Mouse (Mus musculus) intestine, postnatal 0 days (tissue): ENCODE results near the gene Tcf19. TPM values are rescaled to one million over a fixed set of nuclear protein-coding genes. Genes with fewer than 3 reads are reported as not detected.

Source experiments
- ATAC-seq: fragments of 200-750 bp; cut with Nextera tagmentation; 2 replicates; pipeline ENCODE4 v1.8.0; 2017; ENCODE audit warnings: mild to moderate bottlenecking, moderate TSS enrichment, moderate library complexity
- H3K27ac ChIP-seq: fragments of 300-500 bp; sonication (generic); 2 replicates; pipeline ENCODE4 v1.5.1; 2014; ENCODE audit warnings: mild to moderate bottlenecking, low read depth, low read length, moderate library complexity
- H3K27me3 ChIP-seq: fragments of 300-500 bp; sonication (generic); replicated peaks from 2 replicates; pipeline ENCODE4 v1.6.1; 2014; ENCODE audit warnings: low read length, mixed read lengths; ENCODE audit not compliant: control insufficient read depth, insufficient read depth
- H3K36me3 ChIP-seq: fragments of 300-500 bp; sonication (generic); 2 replicates; pipeline ENCODE4 v1.6.1; 2014; ENCODE audit warnings: mild to moderate bottlenecking, moderate library complexity; ENCODE audit not compliant: control insufficient read depth, insufficient read depth
- H3K4me1 ChIP-seq: fragments of 300-500 bp; sonication (generic); replicated peaks from 2 replicates; pipeline ENCODE4 v1.6.1; 2014; ENCODE audit warnings: antibody characterized with exemption, low read length, mixed read lengths; ENCODE audit not compliant: control insufficient read depth, insufficient read depth
- H3K4me2 ChIP-seq: fragments of 300-500 bp; sonication (generic); replicated peaks from 2 replicates; pipeline ENCODE4 v1.6.1; 2014; ENCODE audit warnings: low read depth, mild to moderate bottlenecking, moderate library complexity
- H3K4me3 ChIP-seq: fragments of 300-500 bp; sonication (generic); 2 replicates; pipeline ENCODE4 v1.5.1; 2014; ENCODE audit warnings: low read depth, low read length
- H3K9ac ChIP-seq: fragments of 300-500 bp; sonication (generic); 2 replicates; pipeline ENCODE4 v1.6.1; 2014; ENCODE audit warnings: mild to moderate bottlenecking, low read depth, low read length
- H3K9me3 ChIP-seq: fragments of 300-500 bp; sonication (generic); 2 replicates; pipeline ENCODE4 v1.6.1; 2016; ENCODE audit warnings: mixed run types; ENCODE audit not compliant: control insufficient read depth
- CTCF ChIP-seq: sonication (generic); IDR thresholded peaks from 2 replicates; pipeline ENCODE4 v1.5.1; 2016; ENCODE audit warnings: low read depth, mild to moderate bottlenecking, control low read depth, antibody characterized with exemption, moderate library complexity
- WGBS: fragments of 180-500 bp; shearing (Covaris S2); extraction: QIAGEN DNeasy Blood & Tissue Kit; methylation state at CpG from one replicate; pipeline ENCODE4 v1.1.7; 2014; 5-methylcytosine and 5-hydroxymethylcytosine counted together
- polyA plus RNA-seq: library from polyadenylated mRNA; unstranded; fragments of >200 nt; fragmentation: Nextera tagmentation; extraction: Ambion mirVana; gene quantifications from 2 replicates; pipeline ENCODE4 v1.2.1, GENCODE M21; 2015

The Tcf19 gene
- polyA plus RNA-seq, 1 experiment from 2014 or later: 24.2 TPM

DNA sequence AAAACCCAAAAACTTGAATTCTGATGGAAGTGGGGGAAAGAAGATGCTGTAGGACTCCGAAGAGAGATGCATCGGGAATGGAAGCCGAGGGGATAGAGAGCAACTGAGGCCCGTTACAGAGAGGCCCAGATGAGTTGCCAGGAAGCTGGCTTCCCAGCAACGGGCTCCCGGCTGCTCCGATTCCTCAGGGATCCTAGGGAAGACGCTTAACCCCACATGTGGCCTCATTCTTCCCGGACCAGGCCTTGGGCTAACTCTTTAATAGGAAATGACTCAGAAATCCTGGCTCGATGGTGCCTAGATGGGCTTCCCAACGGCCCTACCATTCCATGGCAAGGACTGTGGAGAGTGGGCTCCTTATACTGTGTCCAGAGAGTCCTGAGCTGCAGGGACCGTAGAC, 902 bp upstream of the Tcf19 start:
- WGBS: 4% methylated on average over 12 of the region's 12 CpGs
- H3K27ac ChIP-seq: no peak overlapping the region
- no peaks in the 10 kb centered on the region for H3K27me3 ChIP-seq
- 0 out of 2 replicates have a peak, but pooled peaks cover 11% of the 10 kb centered on the region for H3K36me3 ChIP-seq
- H3K9me3 ChIP-seq: no peaks in the 10 kb centered on the region
- TF ChIP-seq CTCF: no peak
- peak overlapping the region; percentile 65 for H3K4me3 ChIP-seq
- no peaks in the 10 kb centered on the region; the same call in none of the 2 replicates for H3K4me1 ChIP-seq
- peak overlapping the region; percentile 89 for H3K4me2 ChIP-seq
- ATAC-seq: no peak
- H3K9ac ChIP-seq: peak overlapping the region; percentile 51; the same call in 1 of the 2 replicates

DNA sequence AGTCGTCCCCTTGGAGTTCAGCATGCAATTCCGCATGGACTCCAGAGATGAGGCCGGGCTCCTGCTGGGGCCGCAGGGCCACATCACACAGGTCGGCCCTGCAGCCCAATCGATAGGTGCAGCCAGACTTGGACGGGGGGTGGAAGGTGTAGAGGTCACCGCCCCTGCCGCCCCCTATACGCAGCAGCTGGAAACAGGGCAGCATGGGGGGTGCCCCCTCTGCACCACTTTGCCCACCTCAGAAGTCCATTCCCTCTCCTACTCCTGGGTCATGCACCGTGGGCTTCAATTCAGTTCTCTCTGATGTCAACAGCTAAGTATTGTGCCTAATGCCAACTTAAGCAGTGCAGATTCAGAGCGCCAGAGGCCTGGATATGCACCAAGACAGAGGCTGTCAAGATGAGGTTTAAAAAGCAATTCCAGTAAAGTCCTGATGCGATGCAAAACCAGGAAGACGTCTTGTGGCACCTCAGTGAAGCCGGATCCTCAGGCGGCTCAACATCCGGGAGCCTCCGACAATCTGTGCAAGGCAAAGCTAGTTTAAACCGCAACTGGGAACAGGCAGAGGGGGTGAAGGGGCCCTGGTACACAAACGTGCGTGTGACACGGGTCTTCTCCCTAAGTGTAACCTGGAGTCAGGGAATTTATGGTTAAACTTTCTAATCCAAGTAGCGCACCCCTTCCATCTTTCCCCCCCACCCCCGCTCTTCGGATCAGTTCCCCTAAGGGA, 548 bp downstream of the Tcf19 start:
- no peaks in the 10 kb centered on the region; the same call in none of the 2 replicates for H3K4me1 ChIP-seq
- peak overlapping the region; percentile 9; the same call in 1 of the 2 replicates for H3K27ac ChIP-seq
- 7% methylated on average over 25 of the region's 25 CpGs for WGBS
- H3K27me3 ChIP-seq: no peaks in the 10 kb centered on the region
- H3K9me3 ChIP-seq: no peaks in the 10 kb centered on the region
- ATAC-seq: peak; percentile 21; the same call in 1 of the 2 replicates
- H3K4me3 ChIP-seq: peak overlapping the region; percentile 65
- H3K4me2 ChIP-seq: peak overlapping the region; percentile 89
- H3K9ac ChIP-seq: peak overlapping the region; percentile 41; the same call in 1 of the 2 replicates
- TF ChIP-seq CTCF: no peak
- H3K36me3 ChIP-seq: 0 out of 2 replicates have a peak, but pooled peaks cover 11% of the 10 kb centered on the region

GRCm38 (mm10) chr17:35514756-35515155, 1.9 kb downstream of the Tcf19 start:
- ATAC-seq: no peak
- Histone ChIP-seq H3K4me3 (no peak overlapping the region), H3K9me3 (no peaks in the 10 kb centered on the region), H3K4me1 (no peaks in the 10 kb centered on the region; the same call in none of the 2 replicates), H3K4me2 (peak overlapping the region; percentile 89), H3K9ac (no peak overlapping the region), H3K27me3 (no peaks in the 10 kb centered on the region), H3K36me3 (0 out of 2 replicates have a peak, but pooled peaks cover 5% of the 10 kb centered on the region), H3K27ac (no peak overlapping the region)
- 54% methylated on average over 6 of the region's 6 CpGs for WGBS
- no peak for TF ChIP-seq CTCF

GRCm38 (mm10) chr17:35513886-35514285, 2.7 kb downstream of the Tcf19 start:
- H3K4me2 ChIP-seq: no peak overlapping the region
- no peaks in the 10 kb centered on the region for H3K9me3 ChIP-seq
- 0 out of 2 replicates have a peak, but pooled peaks cover 5% of the 10 kb centered on the region for H3K36me3 ChIP-seq
- H3K27me3 ChIP-seq: no peaks in the 10 kb centered on the region
- 20% methylated on average over 2 of the region's 2 CpGs for WGBS
- no peak overlapping the region for H3K9ac ChIP-seq
- no peaks in the 10 kb centered on the region; the same call in none of the 2 replicates for H3K4me1 ChIP-seq
- peak; percentile 86 for TF ChIP-seq CTCF
- H3K4me3 ChIP-seq: no peak overlapping the region
- ATAC-seq: no peak
- H3K27ac ChIP-seq: no peak overlapping the region

- ATAC-seq: no peak
- no peak overlapping the region for H3K27ac ChIP-seq
- TF ChIP-seq CTCF: peak; percentile 66
- H3K27me3 ChIP-seq: no peaks in the 10 kb centered on the region
- H3K9me3 ChIP-seq: no peaks in the 10 kb centered on the region
- no peaks in the 10 kb centered on the region; the same call in none of the 2 replicates for H3K4me1 ChIP-seq
- WGBS: 95% methylated on average over 7 of the region's 7 CpGs
- H3K9ac ChIP-seq: no peak overlapping the region
- H3K36me3 ChIP-seq: 0 out of 2 replicates have a peak, but pooled peaks cover 5% of the 10 kb centered on the region
- no peak overlapping the region for H3K4me2 ChIP-seq
- no peak overlapping the region for H3K4me3 ChIP-seq
Measured at GRCm38 (mm10) chr17:35512916-35513626, 3.6 kb downstream of the Tcf19 start.

DNA sequence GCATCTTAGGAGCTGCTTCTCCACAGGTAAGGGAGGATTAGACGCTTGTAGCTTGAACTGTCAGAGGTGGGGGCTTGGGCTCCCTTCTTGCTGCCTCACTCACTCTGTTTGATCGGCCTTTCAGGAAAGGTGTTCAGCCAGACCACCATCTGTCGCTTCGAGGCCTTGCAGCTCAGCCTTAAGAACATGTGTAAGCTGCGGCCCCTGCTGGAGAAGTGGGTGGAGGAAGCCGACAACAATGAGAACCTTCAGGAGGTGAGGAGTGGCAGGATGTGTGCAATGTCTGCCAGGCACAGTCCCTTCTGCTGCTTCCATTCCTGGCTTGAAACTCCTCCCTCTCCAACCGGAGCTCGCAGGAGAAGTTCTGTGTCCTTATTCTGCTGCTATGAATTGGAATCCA, 7.3 kb downstream of the Tcf19 start:
- H3K9ac ChIP-seq: no peak overlapping the region
- no peaks in the 10 kb centered on the region for H3K27me3 ChIP-seq
- H3K36me3 ChIP-seq: 0 out of 2 replicates have a peak, but pooled peaks cover 5% of the 10 kb centered on the region
- H3K4me2 ChIP-seq: no peak overlapping the region
- no peak overlapping the region for H3K4me3 ChIP-seq
- peak; percentile 76 for TF ChIP-seq CTCF
- H3K27ac ChIP-seq: no peak overlapping the region
- 16% methylated on average over 8 of the region's 8 CpGs for WGBS
- H3K4me1 ChIP-seq: no peaks in the 10 kb centered on the region
- peak; percentile 8; the same call in 1 of the 2 replicates for ATAC-seq
- no peaks in the 10 kb centered on the region for H3K9me3 ChIP-seq
